Mouse (Mus musculus): ENCODE measurements around the gene Dapp1. TPM values are rescaled to one million over a fixed set of nuclear protein-coding genes. Genes with fewer than 3 reads are reported as not detected.

Gene Dapp1
- polyA plus RNA-seq, 1 experiment from 2014 or later = 3.7 TPM

DNA sequence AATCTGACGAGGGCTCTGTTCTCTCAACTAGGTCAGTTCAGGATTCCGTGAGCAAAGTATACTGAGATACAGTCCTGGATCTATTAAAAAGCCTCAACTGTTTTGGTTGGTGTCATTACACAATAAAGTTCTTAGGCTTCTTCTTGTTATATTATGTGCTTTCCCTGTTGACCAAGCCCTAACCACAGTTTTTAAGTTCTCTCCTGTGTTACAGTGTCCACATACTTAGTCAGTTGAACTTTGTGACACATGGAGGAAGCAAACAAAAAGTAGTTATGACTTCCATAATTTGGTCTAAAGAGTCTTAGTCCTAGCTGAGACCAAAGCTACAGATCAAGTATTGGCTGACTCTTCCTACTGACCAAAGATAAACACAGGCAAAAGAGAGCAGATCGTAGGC lies 34.5 kb downstream of the Dapp1 start:
- 87% methylated on average over 3 of the region's 3 CpGs for WGBS
- no peak overlapping the region for H3K4me3 ChIP-seq (ENCODE audit: low read depth, low read length)
- H3K4me2 ChIP-seq (replicated peaks; ENCODE audit: low read depth, low read length) = no peak overlapping the region
- H3K9me3 ChIP-seq (ENCODE audit: control insufficient read depth, low read length) = no peaks in the 10 kb centered on the region
- no peaks in the 10 kb centered on the region for H3K36me3 ChIP-seq (ENCODE audit: control insufficient read depth, insufficient read depth, low read length)
- no peak overlapping the region for H3K27ac ChIP-seq (ENCODE audit: low read depth, low read length)
- no peaks in the 10 kb centered on the region for H3K4me1 ChIP-seq (replicated peaks; ENCODE audit: control insufficient read depth, insufficient read depth, low read length)
- DNase-seq (ENCODE audit: low spot score) = no peak
- H3K9ac ChIP-seq (ENCODE audit: low read depth, low read length) = no peak overlapping the region
- ATAC-seq (ENCODE audit: low FRiP score) = no peak
- H3K27me3 ChIP-seq (ENCODE audit: control insufficient read depth, insufficient read depth, low read length) = no peaks in the 10 kb centered on the region

DNA sequence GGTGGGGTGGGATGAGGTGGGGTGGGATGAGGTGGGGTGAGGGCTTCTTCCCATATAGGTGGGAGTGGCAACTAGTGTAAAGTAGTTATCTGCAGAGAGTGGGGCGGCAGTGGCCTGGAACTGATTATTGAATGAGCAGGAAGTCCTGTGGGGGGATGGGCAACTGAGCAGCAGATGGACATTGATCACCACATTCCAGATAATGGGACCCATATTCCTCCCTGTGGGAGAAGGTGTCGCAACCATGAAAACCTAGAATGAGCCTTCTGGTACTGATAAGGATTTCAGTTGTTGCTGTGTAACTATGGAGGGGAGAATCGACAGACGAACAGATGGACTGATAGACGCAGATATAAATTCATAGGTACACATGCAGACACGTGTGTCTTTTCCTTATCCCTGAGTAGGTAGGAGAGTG lies 37.6 kb downstream of the Dapp1 start:
- Histone ChIP-seq H3K4me1 (replicated peaks; ENCODE audit: control insufficient read depth, insufficient read depth, low read length) (no peaks in the 10 kb centered on the region), H3K9me3 (ENCODE audit: control insufficient read depth, low read length) (no peaks in the 10 kb centered on the region), H3K27me3 (ENCODE audit: control insufficient read depth, insufficient read depth, low read length) (no peaks in the 10 kb centered on the region), H3K36me3 (ENCODE audit: control insufficient read depth, insufficient read depth, low read length) (no peaks in the 10 kb centered on the region), H3K9ac (ENCODE audit: low read depth, low read length) (no peak overlapping the region), H3K4me3 (ENCODE audit: low read depth, low read length) (no peak overlapping the region), H3K27ac (ENCODE audit: low read depth, low read length) (no peak overlapping the region), H3K4me2 (replicated peaks; ENCODE audit: low read depth, low read length) (no peak overlapping the region)
- ATAC-seq (ENCODE audit: low FRiP score) (no peak), DNase-seq (ENCODE audit: low spot score) (no peak)
- 82% methylated on average over 6 of the region's 6 CpGs for WGBS

DNA sequence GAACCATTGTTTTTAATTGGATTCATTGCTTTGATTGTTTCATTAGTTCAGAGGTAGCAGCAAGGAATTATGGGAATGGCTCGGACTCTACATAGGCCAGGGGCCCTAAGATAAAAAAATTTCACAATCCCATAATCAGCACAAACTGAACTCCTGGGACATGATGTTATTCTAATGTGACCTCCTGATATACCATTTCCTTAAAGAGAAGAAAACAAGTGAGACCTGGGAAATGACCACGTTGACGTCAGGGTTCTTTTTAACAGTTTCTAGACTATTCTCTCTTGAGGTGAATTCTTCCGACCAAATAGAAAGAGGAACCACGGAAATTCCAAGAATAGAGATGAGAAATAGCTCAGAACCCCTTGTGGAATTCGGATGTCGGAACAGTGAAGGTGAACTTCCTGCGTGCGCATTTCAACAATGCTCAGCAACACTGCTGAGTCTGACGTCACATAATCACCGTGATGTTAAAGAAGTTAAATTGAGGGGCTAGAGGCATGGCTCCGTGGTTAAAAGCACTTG lies 39.2 kb downstream of the Dapp1 start:
- H3K9me3 ChIP-seq (ENCODE audit: control insufficient read depth, low read length) = no peaks in the 10 kb centered on the region
- H3K27ac ChIP-seq (ENCODE audit: low read depth, low read length) = no peak overlapping the region
- H3K4me2 ChIP-seq (replicated peaks; ENCODE audit: low read depth, low read length) = no peak overlapping the region
- H3K4me1 ChIP-seq (replicated peaks; ENCODE audit: control insufficient read depth, insufficient read depth, low read length) = no peaks in the 10 kb centered on the region
- no peak overlapping the region for H3K4me3 ChIP-seq (ENCODE audit: low read depth, low read length)
- WGBS = 92% methylated on average over 12 of the region's 12 CpGs
- H3K9ac ChIP-seq (ENCODE audit: low read depth, low read length) = no peak overlapping the region
- no peaks in the 10 kb centered on the region for H3K36me3 ChIP-seq (ENCODE audit: control insufficient read depth, insufficient read depth, low read length)
- DNase-seq (ENCODE audit: low spot score) (no peak), ATAC-seq (ENCODE audit: low FRiP score) (no peak)
- no peaks in the 10 kb centered on the region for H3K27me3 ChIP-seq (ENCODE audit: control insufficient read depth, insufficient read depth, low read length)

DNA sequence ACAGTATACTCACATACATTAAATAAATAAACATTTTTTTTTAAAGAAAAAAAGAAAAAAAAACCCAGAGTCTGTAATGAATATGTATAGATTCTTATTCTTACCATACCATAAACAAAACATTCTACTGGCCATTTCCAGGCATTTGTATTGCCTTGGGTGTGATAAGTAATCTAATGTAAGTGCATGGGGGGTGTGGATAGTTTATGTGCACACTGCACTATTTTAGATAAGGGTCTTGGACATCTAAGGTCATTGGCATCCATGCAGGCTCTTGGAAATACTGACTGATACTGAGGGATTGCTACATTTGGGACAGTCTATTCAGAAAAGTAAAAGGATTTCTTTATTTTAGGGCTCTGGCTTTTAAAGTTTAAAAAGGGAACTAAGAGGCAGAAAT lies 39.8 kb downstream of the Dapp1 start:
- no peak for ATAC-seq (ENCODE audit: low FRiP score)
- Histone ChIP-seq H3K4me3 (ENCODE audit: low read depth, low read length) (no peak overlapping the region), H3K36me3 (ENCODE audit: control insufficient read depth, insufficient read depth, low read length) (no peaks in the 10 kb centered on the region), H3K27me3 (ENCODE audit: control insufficient read depth, insufficient read depth, low read length) (no peaks in the 10 kb centered on the region), H3K27ac (ENCODE audit: low read depth, low read length) (no peak overlapping the region), H3K4me1 (replicated peaks; ENCODE audit: control insufficient read depth, insufficient read depth, low read length) (no peaks in the 10 kb centered on the region), H3K4me2 (replicated peaks; ENCODE audit: low read depth, low read length) (no peak overlapping the region), H3K9me3 (ENCODE audit: control insufficient read depth, low read length) (no peaks in the 10 kb centered on the region), H3K9ac (ENCODE audit: low read depth, low read length) (no peak overlapping the region)
- DNase-seq (ENCODE audit: low spot score) = no peak

DNA sequence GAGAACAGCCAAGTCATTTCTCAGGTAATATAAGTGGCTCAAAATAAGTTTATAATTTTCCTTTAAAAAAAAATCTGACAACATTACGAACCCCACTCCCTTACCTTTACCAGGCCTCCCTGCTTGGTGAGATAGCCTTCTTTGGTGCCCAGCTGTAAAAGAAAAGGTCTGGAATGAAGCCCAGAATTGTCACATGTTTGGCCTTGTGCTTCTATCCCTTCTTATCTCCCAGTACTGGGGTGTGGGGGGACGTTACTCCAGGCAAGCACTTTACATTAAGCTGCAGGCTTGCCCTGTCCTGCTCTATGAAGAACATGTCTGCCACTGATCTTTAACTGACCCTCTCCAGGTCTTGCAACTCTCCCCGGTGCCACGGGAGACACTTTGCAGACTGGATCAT lies 40.6 kb downstream of the Dapp1 start:
- H3K4me3 ChIP-seq (ENCODE audit: low read depth, low read length) = no peak overlapping the region
- H3K36me3 ChIP-seq (ENCODE audit: control insufficient read depth, insufficient read depth, low read length) = no peaks in the 10 kb centered on the region
- H3K9ac ChIP-seq (ENCODE audit: low read depth, low read length) = no peak overlapping the region
- no peaks in the 10 kb centered on the region for H3K4me1 ChIP-seq (replicated peaks; ENCODE audit: control insufficient read depth, insufficient read depth, low read length)
- no peak for ATAC-seq (ENCODE audit: low FRiP score)
- no peaks in the 10 kb centered on the region for H3K9me3 ChIP-seq (ENCODE audit: control insufficient read depth, low read length)
- H3K27ac ChIP-seq (ENCODE audit: low read depth, low read length) = no peak overlapping the region
- no peak for DNase-seq (ENCODE audit: low spot score)
- H3K4me2 ChIP-seq (replicated peaks; ENCODE audit: low read depth, low read length) = no peak overlapping the region
- 83% methylated on average over 4 of the region's 4 CpGs for WGBS
- H3K27me3 ChIP-seq (ENCODE audit: control insufficient read depth, insufficient read depth, low read length) = no peaks in the 10 kb centered on the region

DNA sequence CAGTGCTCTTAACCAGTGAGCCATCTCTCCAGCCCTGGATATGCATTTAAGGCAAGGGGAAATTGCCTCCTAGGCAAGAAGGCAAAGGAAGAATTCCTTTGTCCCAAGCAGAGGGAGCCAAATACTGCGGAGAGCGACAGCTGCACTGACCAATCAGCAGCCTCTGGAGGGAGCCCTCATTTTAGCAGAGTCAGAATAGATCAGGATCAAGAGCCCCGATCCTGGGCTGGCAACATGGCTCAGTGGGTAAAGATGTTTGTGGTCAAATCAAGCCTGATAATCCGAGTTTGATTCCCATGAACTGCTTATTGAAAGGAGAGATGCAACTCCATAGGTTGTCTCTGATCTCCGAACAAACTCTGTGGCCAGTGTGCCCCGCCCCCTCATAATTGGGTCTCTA lies 42.7 kb downstream of the Dapp1 start:
- peak; percentile 67 for DNase-seq (ENCODE audit: low spot score)
- Histone ChIP-seq H3K36me3 (ENCODE audit: control insufficient read depth, insufficient read depth, low read length) (no peaks in the 10 kb centered on the region), H3K9me3 (ENCODE audit: control insufficient read depth, low read length) (no peaks in the 10 kb centered on the region), H3K27ac (ENCODE audit: low read depth, low read length) (no peak overlapping the region), H3K27me3 (ENCODE audit: control insufficient read depth, insufficient read depth, low read length) (no peaks in the 10 kb centered on the region), H3K4me2 (replicated peaks; ENCODE audit: low read depth, low read length) (no peak overlapping the region), H3K4me3 (ENCODE audit: low read depth, low read length) (no peak overlapping the region), H3K4me1 (replicated peaks; ENCODE audit: control insufficient read depth, insufficient read depth, low read length) (no peaks in the 10 kb centered on the region), H3K9ac (ENCODE audit: low read depth, low read length) (no peak overlapping the region)
- ATAC-seq (ENCODE audit: low FRiP score) = peak; percentile 70; the same call in 1 of the 2 replicates
- WGBS = 39% methylated on average over 6 of the region's 6 CpGs

DNA sequence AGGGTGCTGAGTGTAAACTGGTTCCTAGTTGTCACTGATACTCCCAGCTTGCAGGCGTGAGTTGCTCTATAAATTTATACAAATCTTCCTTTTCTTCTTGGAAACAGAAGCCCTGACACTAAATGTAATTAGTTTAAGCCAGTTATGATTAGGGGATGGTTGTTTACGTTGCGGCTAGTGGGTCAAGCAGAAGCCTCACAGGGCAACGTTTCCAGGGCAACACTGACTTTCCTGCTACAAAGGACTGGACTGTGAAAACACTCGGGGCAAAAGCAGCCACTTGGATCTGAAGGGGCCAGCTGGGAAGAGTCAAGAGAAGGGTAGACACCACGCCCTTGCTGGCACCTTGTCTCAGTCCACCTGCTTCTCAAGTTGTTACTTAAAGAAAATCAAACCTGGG lies 44.8 kb downstream of the Dapp1 start:
- H3K27me3 ChIP-seq (ENCODE audit: control insufficient read depth, insufficient read depth, low read length) = no peaks in the 10 kb centered on the region
- 39% methylated on average over 6 of the region's 6 CpGs for WGBS
- DNase-seq (ENCODE audit: low spot score) (peak; percentile 12), ATAC-seq (ENCODE audit: low FRiP score) (no peak)
- H3K9me3 ChIP-seq (ENCODE audit: control insufficient read depth, low read length) = no peaks in the 10 kb centered on the region
- no peak overlapping the region for H3K9ac ChIP-seq (ENCODE audit: low read depth, low read length)
- H3K27ac ChIP-seq (ENCODE audit: low read depth, low read length) = no peak overlapping the region
- no peak overlapping the region for H3K4me3 ChIP-seq (ENCODE audit: low read depth, low read length)
- no peak overlapping the region for H3K4me2 ChIP-seq (replicated peaks; ENCODE audit: low read depth, low read length)
- no peaks in the 10 kb centered on the region for H3K4me1 ChIP-seq (replicated peaks; ENCODE audit: control insufficient read depth, insufficient read depth, low read length)
- no peaks in the 10 kb centered on the region for H3K36me3 ChIP-seq (ENCODE audit: control insufficient read depth, insufficient read depth, low read length)

DNA sequence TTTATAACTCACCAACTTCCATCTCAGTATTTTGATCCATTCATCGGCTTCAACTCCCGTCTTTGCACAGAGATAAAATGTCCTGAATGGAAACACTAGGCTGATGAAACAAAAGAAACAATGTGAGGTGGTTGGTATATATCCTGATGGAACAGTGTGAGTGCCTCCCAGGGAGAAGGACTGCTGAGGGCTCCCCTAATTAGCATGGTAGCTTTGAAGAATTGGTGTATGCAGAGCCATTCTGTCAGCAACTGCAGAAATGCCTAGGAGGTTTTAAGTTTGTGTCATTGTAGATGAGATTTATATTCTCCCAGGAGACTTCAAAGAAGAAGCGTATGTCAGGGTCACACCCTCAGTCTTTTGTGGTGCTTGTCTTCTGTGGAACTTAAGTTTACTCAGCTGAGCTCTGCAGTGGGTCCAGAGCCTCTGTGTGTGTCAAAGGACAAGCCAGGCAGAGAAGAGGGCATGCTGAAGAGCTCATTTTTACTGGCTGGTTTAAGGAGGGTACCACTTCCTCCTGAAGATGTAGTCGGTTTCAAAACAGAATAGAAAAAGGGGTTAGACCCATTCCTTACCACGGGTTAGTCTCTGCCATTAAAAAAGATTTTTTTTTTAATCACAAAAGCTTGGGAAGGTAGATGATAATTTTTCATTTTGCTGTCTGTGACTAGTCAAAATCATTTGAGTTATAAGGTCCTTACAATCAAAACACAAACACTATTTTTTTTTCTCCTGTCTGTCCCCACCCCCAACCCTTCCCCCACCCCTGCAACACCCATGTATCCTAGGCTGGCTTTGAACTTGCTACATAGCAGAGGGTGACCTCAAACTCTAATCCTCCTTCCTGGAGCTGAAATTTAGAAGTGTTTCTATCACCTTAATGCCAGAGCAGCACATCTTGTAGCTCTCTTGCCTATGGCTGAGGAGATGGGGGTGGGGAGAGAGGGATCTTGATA lies 45.5 kb downstream of the Dapp1 start:
- DNase-seq (ENCODE audit: low spot score) (no peak), ATAC-seq (ENCODE audit: low FRiP score) (no peak)
- no peaks in the 10 kb centered on the region for H3K4me1 ChIP-seq (replicated peaks; ENCODE audit: control insufficient read depth, insufficient read depth, low read length)
- 41% methylated on average over 5 of the region's 5 CpGs for WGBS
- H3K9me3 ChIP-seq (ENCODE audit: control insufficient read depth, low read length) = no peaks in the 10 kb centered on the region
- no peaks in the 10 kb centered on the region for H3K36me3 ChIP-seq (ENCODE audit: control insufficient read depth, insufficient read depth, low read length)
- H3K9ac ChIP-seq (ENCODE audit: low read depth, low read length) = no peak overlapping the region
- no peak overlapping the region for H3K4me2 ChIP-seq (replicated peaks; ENCODE audit: low read depth, low read length)
- H3K27ac ChIP-seq (ENCODE audit: low read depth, low read length) = no peak overlapping the region
- no peak overlapping the region for H3K4me3 ChIP-seq (ENCODE audit: low read depth, low read length)
- H3K27me3 ChIP-seq (ENCODE audit: control insufficient read depth, insufficient read depth, low read length) = no peaks in the 10 kb centered on the region

DNA sequence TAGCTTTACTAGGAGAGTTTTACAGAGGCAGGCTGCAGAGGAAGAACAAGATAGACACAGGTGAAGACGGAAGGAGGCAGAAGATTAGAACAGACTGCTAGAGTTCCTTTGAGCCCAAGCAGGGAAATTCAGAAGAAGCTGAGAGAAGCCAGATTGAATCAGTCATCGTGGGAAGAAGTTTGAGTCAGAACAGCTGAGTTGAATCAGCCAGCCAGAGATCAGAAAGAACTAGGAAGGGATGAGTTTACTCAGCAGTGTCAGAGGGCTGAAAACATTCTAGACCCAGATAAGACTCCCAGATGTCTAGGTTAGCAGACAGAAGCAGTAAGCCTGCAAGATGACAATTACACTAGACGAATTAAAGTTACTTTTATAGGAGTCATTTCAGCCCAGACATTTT lies 47.4 kb downstream of the Dapp1 start:
- Histone ChIP-seq H3K27me3 (ENCODE audit: control insufficient read depth, insufficient read depth, low read length) (no peaks in the 10 kb centered on the region), H3K4me3 (ENCODE audit: low read depth, low read length) (no peak overlapping the region), H3K4me1 (replicated peaks; ENCODE audit: control insufficient read depth, insufficient read depth, low read length) (no peaks in the 10 kb centered on the region), H3K9ac (ENCODE audit: low read depth, low read length) (no peak overlapping the region), H3K9me3 (ENCODE audit: control insufficient read depth, low read length) (no peaks in the 10 kb centered on the region), H3K4me2 (replicated peaks; ENCODE audit: low read depth, low read length) (no peak overlapping the region), H3K36me3 (ENCODE audit: control insufficient read depth, insufficient read depth, low read length) (no peaks in the 10 kb centered on the region), H3K27ac (ENCODE audit: low read depth, low read length) (no peak overlapping the region)
- ATAC-seq (ENCODE audit: low FRiP score) (no peak), DNase-seq (ENCODE audit: low spot score) (no peak)
- 83% methylated on average over 3 of the region's 3 CpGs for WGBS
